Mouse (Mus musculus) cerebellum, postnatal 4 days (tissue): ENCODE results near the gene Sez6l.
"Not testable (repeated sequence)": the region's sequence is repeated elsewhere in the genome, so short reads cannot be mapped to it uniquely, and the experiment has no call there.

ENCODE experiments used
- DNase-seq, 2 experiments: peaks; one replicate each; pipeline ENCODE4 v3.0.0; 2022; ENCODE audit warnings: low spot score in 2 of 2, mixed read lengths in 1 of 2

Sez6l gene

GRCm38 (mm10) chr5:112433004-112433403 lies 144.0 kb downstream of the Sez6l start:
- peak; percentile 79 to 90 for DNase-seq

DNA sequence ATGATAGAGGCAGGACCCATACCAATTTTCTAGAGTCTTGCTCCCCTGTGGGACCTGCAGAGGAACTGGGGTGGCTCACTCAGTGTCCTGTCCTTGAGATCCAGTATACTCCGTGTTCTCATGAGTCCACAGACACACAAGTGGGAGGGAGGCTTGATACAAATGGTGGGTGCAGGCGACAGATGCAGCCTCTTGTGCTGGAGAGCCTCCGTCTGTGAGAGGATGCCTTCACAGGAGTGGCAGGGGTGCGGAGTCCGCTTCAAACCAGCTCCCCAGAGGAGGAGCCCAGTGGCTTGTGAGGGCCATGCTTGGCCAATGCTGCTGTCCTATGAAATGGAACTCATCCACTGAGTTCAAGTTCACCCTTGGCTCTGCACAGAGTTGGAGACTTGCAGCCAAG lies 145.0 kb downstream of the Sez6l start:
- DNase-seq: no peak

DNA sequence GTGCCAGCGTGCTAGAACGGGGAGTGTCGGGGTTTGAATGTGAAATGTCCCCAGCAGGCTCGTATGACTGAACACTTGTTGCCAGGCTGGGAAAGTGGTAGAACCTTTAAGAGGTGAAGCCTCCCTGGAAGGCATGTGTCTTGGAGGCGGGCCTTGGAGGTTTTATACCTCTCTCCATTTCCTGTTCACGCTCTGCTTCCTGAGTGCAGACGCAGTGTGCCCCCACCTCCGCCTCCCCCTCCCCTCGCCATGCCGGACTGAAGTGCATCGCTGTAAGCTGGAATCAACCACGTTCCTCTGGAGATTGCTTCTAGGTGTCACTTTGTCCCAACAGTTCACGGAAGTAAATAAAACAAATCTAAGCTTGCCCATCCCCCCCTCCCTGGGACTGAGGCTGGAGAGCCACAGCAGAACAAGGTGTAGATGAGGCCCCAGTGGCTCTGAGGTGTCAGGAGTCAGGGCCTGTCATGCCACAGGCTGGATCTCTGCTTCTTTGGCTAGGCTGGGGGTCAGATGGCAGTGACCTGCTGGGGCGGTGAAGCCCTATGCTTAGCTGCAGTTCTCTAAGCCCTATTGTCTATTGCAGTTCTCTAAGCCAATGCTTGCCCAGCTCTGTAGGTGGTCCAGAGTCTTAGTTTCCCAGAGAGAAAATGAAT lies 145.7 kb downstream of the Sez6l start:
- DNase-seq: no peak

GRCm38 (mm10) chr5:112428944-112429343 lies 148.0 kb downstream of the Sez6l start:
- DNase-seq: peak; percentile 67 to 87

GRCm38 (mm10) chr5:112427283-112427682 lies 149.7 kb downstream of the Sez6l start:
- peak; percentile 78 to 90 for DNase-seq

- DNase-seq: peak in 1 of 2 experiments; percentile 8
Observed at GRCm38 (mm10) chr5:112426635-112427034, 150.3 kb downstream of the Sez6l start.

DNA sequence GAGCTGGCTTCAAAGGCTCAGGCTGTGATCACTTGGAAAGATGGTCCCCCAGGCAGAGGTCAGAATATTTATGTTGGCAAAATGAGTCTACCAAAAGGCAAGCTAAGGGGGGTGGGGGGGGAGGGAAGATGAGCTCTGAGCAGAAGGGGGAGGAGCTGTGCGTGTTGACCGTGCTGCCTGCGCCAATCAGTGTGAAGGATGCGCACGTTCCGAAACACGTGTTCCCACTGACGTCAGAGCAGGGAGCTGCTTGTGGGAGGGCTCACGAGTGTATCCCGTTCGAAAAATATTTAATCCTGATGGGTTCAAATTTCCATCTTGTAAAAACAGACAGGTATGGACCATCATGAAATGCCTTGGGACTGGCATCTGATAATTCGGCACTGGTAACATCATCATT lies 157.4 kb downstream of the Sez6l start:
- no peak for DNase-seq

GRCm38 (mm10) chr5:112418023-112418422 lies 159.0 kb downstream of the Sez6l start:
- DNase-seq: no peak

DNA sequence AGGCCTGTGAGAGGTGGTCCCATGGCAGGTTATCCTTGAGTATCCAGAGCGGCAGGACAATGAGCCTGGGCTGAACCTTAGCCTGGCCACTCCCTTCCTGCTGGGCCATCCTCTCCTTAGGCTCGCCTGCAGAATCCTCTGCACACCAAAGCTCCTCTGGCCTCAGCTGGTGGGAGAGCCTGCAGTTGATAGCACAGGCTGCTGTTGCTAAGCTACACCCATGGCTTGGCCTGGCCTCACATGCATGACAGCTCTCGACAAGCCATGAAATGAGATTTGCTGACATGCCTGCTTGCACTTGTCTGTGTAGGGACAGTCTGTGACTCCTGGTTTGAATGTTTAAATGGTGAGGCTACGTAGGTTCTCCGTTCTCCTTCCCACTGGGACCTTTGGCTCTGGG lies 160.3 kb downstream of the Sez6l start:
- DNase-seq: no peak

- DNase-seq: not testable (repeated sequence)
Observed at GRCm38 (mm10) chr5:112412781-112413180, 164.2 kb downstream of the Sez6l start.

GRCm38 (mm10) chr5:112411514-112412335 lies 165.3 kb downstream of the Sez6l start:
- peak in 1 of 2 experiments; percentile 19 for DNase-seq

DNA sequence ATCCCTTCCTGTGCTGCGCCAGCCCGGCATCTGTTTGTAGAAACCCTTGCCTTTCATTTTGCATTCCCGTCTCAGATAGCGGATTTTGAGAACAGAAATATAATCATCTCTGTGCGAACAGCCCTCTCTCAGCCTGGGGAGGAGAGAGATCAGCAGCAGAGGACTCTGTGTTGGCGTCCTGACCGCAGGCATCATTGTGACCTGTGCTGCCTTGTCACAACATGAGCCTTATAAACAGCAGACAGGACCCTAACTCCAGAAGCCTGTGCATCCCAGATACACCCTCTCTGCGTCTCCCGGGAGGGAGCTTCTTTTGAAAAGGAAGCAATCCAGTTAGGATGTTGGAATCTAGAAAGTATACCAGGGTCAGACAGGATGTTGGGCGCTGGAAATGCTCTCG lies 165.9 kb downstream of the Sez6l start:
- peak in 1 of 2 experiments; percentile 13 for DNase-seq

GRCm38 (mm10) chr5:112409274-112409673 lies 167.7 kb downstream of the Sez6l start:
- DNase-seq: peak in 1 of 2 experiments; percentile 17

- DNase-seq: no peak
Observed at GRCm38 (mm10) chr5:112406017-112406416, 171.0 kb downstream of the Sez6l start.

- no peak for DNase-seq
Observed at GRCm38 (mm10) chr5:112402437-112402836, 174.5 kb downstream of the Sez6l start.

DNA sequence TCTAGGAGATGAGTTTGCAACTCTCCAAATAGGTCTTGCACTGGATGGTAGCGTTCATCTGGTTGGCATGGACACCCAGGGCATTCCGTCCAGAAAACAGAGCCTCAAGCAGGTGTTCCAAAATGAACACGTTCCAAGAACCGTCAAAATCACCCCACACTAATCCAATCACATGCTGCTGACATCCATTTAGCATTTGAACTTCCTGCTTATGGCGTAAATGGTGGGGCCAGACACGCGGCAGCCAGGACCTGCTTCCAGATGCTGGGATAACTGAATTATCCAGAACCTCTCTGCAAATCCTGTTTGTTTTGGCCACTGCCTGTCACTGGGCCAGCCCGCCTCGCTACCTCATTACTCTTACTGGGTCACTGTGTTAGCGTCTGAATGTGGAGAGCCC lies 177.7 kb downstream of the Sez6l start:
- no peak for DNase-seq

DNA sequence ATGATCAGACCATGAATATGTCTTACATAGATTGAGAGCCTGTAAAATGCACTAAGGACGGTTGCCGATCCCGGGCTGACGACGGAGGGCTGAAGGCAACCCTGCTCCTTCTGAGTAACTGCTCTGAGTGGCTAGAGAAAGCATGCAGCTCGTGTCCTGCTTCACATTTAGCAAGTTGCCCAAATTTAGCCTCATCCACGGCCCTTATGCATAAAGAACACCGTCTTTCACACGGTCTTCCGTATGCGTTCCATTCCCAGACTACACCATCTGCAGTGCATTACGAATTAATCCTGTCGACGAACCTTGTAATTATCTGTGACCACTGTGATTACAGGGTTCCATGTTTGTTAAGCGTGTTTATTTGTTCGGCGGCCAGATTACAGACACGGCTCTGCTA lies 180.9 kb downstream of the Sez6l start:
- DNase-seq: no peak

DNA sequence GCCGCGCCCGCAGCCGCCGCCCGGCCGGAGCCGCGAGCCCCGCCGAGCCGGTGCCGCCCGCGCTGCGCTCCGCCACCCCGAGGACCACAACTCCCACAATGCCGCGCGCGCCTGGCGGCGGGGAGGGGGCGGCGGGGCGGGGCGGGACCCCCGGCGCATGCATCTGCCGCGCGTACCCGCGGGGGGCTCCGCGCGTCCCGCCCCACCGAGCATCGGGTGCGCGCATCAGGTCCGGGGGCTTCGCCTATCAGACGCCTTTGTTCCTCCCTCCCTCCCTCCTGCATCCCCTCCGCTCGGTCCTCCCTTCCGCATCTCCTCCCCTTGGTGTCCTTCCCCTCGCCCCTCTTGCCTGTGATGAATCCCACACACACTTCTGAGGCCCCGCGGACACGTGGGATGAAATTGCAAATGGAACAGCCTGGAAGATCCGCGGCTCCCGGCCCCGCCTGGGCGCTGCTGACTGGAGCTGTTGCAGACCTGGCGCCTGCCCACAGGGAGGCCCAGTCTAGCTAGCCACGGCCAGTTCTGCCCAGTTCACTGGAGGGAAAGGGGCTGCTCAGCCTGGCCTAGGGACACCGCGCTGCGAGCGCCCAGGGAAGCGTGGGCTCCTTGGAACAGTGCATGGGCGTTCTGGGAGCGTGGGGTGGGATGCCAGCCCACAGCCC lies 182.1 kb downstream of the Sez6l start, which contains the start of gene Asphd2:
TSS of gene Asphd2 (minus strand) at position 88 of the 665 bp plus-strand sequence.
- peak; percentile 49 to 78 for DNase-seq

DNA sequence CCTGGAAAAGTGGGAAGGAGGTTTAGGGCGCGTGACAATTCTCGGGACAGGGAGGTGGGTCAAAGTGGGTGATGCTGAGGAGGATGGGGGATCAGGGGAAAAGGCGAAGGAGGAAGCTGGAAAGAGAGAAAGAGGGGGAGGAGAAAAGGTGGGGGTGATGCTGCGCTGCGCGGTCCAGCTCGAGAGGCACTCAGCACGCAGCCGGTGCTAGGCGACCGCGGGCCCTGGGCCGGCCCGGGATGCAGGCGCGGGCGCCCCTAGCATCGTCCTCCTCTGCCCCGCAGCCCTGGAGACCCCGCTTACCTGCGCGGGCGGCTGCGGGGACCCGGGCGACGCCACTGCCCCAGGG lies 182.6 kb downstream of the Sez6l start:
- no peak for DNase-seq

DNA sequence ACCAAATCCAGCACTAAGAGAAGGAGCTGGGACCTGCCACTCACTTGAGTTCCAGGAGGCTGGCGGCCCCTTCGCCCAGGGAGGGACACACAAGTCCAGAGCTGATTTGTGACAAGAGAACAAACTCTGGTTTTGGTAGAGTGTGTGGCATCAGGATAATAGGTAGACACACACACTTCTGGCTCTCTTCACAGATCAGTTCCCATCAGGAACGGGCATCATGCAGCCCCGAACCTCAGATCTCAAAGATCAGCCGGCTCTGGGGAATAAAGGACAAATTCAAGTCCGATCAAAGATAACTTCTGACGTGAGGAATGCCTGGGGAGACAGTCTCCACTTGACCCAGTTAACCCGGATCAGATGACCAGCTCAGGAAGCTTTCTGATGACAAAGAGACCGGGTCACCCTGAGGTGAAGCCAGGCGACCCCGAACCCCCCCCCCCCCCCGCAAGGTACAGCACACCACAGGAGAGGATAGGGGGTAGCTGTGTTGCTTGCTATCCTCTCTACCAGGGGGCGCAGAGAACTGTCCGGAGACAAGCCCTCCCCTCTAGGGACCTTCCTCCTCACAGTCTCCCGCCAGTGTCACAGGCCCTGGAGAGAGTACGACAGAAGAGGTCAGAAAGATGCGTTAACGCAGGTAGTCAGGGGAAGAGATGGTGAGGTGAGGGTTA lies 183.1 kb downstream of the Sez6l start:
- no peak for DNase-seq

DNA sequence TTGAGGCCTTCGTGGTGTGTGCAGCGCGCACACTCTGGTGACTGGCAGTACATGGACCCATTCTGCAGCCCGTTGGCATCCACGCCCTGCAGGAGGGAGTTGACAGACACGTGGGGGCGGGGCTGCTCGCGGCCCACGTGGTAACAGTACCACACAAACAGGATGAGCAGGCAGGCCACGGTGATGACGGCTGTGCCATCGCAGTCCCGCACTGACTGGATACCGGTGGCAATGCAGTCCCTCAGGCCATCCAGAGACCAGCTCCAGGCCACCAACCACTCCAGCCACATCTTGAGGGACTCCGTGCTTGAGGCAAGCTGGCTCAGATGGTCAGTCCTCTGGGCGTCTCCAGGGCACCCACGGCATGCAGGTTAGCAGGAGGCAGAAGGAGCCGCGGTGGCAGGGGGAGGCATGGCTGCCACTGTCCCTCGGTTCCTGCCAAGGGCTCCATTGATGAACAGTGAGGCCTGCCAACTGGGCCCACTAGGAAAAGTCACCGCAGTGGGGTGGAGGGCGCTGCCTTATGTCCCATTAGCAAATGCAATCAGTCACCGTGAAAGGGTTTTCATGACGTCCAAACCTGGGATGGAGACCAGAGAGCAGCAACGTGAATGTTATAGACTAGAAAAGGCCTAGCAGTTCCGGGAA lies 185.2 kb downstream of the Sez6l start:
- DNase-seq: no peak
